In the genomic region with DNA sequence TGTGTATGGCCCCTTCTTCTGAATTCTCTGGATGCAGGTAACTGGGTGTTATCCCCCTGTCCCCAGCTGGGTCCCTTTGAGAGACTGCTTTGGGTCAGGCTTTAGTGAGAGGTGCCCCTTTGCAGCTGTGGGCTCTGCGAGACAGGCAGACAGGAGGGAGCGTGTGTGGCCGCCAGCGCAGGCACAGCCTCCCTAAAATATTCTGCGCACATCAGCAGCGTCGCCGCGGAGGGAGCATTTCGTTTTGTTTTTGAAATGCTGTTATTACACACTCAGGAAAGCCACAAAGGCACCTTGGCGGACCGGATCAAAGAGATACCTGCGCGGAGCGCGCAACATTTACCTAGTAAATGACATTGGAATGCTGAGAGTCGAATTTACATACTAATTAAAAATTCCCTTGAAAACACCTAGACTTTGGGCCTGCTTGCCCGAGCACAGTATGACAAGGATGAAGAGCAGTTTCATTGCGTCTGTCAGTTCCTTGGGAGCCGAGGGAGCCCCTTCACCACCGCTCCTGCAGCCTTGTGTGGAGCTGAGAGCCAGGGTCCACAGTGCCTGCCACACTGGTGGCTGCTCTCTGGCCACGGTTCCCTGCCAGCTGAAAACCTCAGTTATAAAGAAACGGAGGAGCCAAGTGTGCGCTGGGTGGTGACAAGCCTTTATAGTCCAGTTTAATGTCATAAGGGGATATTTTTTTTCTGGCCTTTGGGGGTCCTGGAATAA, we compare ENCODE assay signal across 7 mouse cellular contexts.
DNase-seq lines count a peak whose midpoint lies in the region; ATAC-seq and TF ChIP-seq lines count a peak whose summit lies in the region.

No protein-coding gene starts in this region.

- H3K4me3 ChIP-seq in layer of hippocampus, adult 2 months = peak overlapping the region; percentile 28; the same call in 1 of the 2 replicates
- H3K4me3 ChIP-seq in embryonic facial prominence, embryonic 15.5 days (replicated peaks) = no peak overlapping the region
- H3K4me3 ChIP-seq in hindbrain, embryonic 13.5 days = peak overlapping the region; percentile 28
- peak overlapping the region; percentile 19 for H3K4me3 ChIP-seq in midbrain, postnatal 0 days (ENCODE audit: low read depth, low read length)

- WGBS in embryonic facial prominence, embryonic 15.5 days = 17% methylated on average over 24 of the region's 24 CpGs
- 12% methylated on average over 24 of the region's 24 CpGs for WGBS in hindbrain, embryonic 13.5 days
- WGBS in midbrain, postnatal 0 days = 6% methylated on average over 24 of the region's 24 CpGs

- no peak for ATAC-seq in embryonic facial prominence, embryonic 15.5 days (ENCODE audit: insufficient number of reproducible peaks, low FRiP score, low TSS enrichment, low read depth)
- ATAC-seq in hindbrain, embryonic 13.5 days (ENCODE audit: low FRiP score) = peak; percentile 38; the same call in 1 of the 2 replicates
- 0 out of 2 replicates have a peak, but pooled peaks have one; percentile 28 for ATAC-seq in midbrain, postnatal 0 days (ENCODE audit: low FRiP score)

- TF ChIP-seq CTCF in layer of hippocampus, adult 2 months (conservative IDR thresholded peaks at IDR 0.05) = no peak
- no peak for TF ChIP-seq CTCF in midbrain, postnatal 0 days (IDR thresholded peaks at IDR 0.05)

- DNase-seq in layer of hippocampus, adult 2 months (ENCODE audit: low spot score in 2 of 2) = no peak
- no peak for DNase-seq in layer of hippocampus, postnatal 25 days (ENCODE audit: extremely low spot score in 1 of 2, low spot score in 1 of 2)
- peak; percentile 38 for DNase-seq in midbrain, postnatal 0 days (ENCODE audit: low spot score)
- no peak for DNase-seq in right cerebral cortex, postnatal 4 days
- no peak for DNase-seq in adrenal gland, postnatal 25 days

- H3K4me1 ChIP-seq in embryonic facial prominence, embryonic 15.5 days = peaks cover 38% of the 10 kb centered on the region
- peaks cover 26% of the 10 kb centered on the region for H3K4me1 ChIP-seq in hindbrain, embryonic 13.5 days (replicated peaks)
- no peaks in the 10 kb centered on the region for H3K4me1 ChIP-seq in midbrain, postnatal 0 days (ENCODE audit: insufficient read depth, low read length)

- peak overlapping the region; percentile 32 for H3K4me2 ChIP-seq in embryonic facial prominence, embryonic 15.5 days (replicated peaks)
- H3K4me2 ChIP-seq in hindbrain, embryonic 13.5 days = peak overlapping the region; percentile 52
- H3K4me2 ChIP-seq in midbrain, postnatal 0 days (ENCODE audit: low read depth, low read length, poor library complexity, severe bottlenecking) = peak overlapping the region; percentile 51

- H3K36me3 ChIP-seq in embryonic facial prominence, embryonic 15.5 days = no peaks in the 10 kb centered on the region
- H3K36me3 ChIP-seq in hindbrain, embryonic 13.5 days = no peaks in the 10 kb centered on the region
- H3K36me3 ChIP-seq in midbrain, postnatal 0 days (ENCODE audit: insufficient read depth, low read length) = no peaks in the 10 kb centered on the region

- no peaks in the 10 kb centered on the region; the same call in none of the 2 replicates for H3K27me3 ChIP-seq in embryonic facial prominence, embryonic 15.5 days
- 0 out of 2 replicates have a peak, but pooled peaks cover 9% of the 10 kb centered on the region for H3K27me3 ChIP-seq in hindbrain, embryonic 13.5 days
- no peaks in the 10 kb centered on the region for H3K27me3 ChIP-seq in midbrain, postnatal 0 days (ENCODE audit: insufficient read depth, low read length)

- no peak overlapping the region for H3K9ac ChIP-seq in embryonic facial prominence, embryonic 15.5 days
- peak overlapping the region; percentile 61 for H3K9ac ChIP-seq in hindbrain, embryonic 13.5 days
- no peak overlapping the region; the same call in 1 of the 2 replicates for H3K9ac ChIP-seq in midbrain, postnatal 0 days (replicated peaks; ENCODE audit: low read length, poor library complexity, severe bottlenecking)

- H3K9me3 ChIP-seq in embryonic facial prominence, embryonic 15.5 days (replicated peaks) = no peaks in the 10 kb centered on the region
- H3K9me3 ChIP-seq in hindbrain, embryonic 13.5 days = no peaks in the 10 kb centered on the region
- no peaks in the 10 kb centered on the region for H3K9me3 ChIP-seq in midbrain, postnatal 0 days (ENCODE audit: low read length)

- no peak overlapping the region for H3K27ac ChIP-seq in layer of hippocampus, adult 2 months
- H3K27ac ChIP-seq in embryonic facial prominence, embryonic 15.5 days (replicated peaks) = no peak overlapping the region
- peak overlapping the region; percentile 56; the same call in 1 of the 2 replicates for H3K27ac ChIP-seq in hindbrain, embryonic 13.5 days
- no peak overlapping the region for H3K27ac ChIP-seq in midbrain, postnatal 0 days (ENCODE audit: low read depth, low read length)
